Mouse (Mus musculus) stomach, postnatal 0 days (tissue): ENCODE measurements at regions not wholly inside any gene's neighbourhood (a gene's known extent, or its start where the extent isn't known, plus 50 kb on each side); places are given as distances from the start of the nearest gene placed in this dataset.

Experiments
- ATAC-seq: fragments of 200-750 bp; cut with Nextera tagmentation; 2 replicates; pipeline ENCODE4 v1.8.0; 2017; ENCODE audit not compliant: low FRiP score, low TSS enrichment
- DNase-seq: peaks from one replicate; pipeline ENCODE4 v3.0.0-alpha.2; 2016; ENCODE audit warnings: low spot score
- H3K27ac ChIP-seq: fragments of 300-500 bp; sonication (generic); replicated peaks from 2 replicates; pipeline ENCODE4 v1.5.1; 2014; ENCODE audit warnings: mild to moderate bottlenecking, control low read depth
- H3K27me3 ChIP-seq: fragments of 300-500 bp; sonication (generic); 2 replicates; pipeline ENCODE4 v1.6.1; 2014; ENCODE audit warnings: low read length; ENCODE audit not compliant: control insufficient read depth, insufficient read depth
- H3K36me3 ChIP-seq: fragments of 300-500 bp; sonication (generic); 2 replicates; pipeline ENCODE4 v1.6.1; 2014; ENCODE audit warnings: low read length, mixed read lengths; ENCODE audit not compliant: control insufficient read depth, insufficient read depth
- H3K4me1 ChIP-seq: fragments of 300-500 bp; sonication (generic); replicated peaks from 2 replicates; pipeline ENCODE4 v1.6.1; 2014; ENCODE audit warnings: antibody characterized with exemption; ENCODE audit not compliant: control insufficient read depth, insufficient read depth
- H3K4me2 ChIP-seq: fragments of 300-500 bp; sonication (generic); replicated peaks from 2 replicates; pipeline ENCODE4 v1.6.1; 2014; ENCODE audit warnings: low read depth, mild to moderate bottlenecking, control low read depth, moderate library complexity
- H3K4me3 ChIP-seq: fragments of 300-500 bp; sonication (generic); 2 replicates; pipeline ENCODE4 v1.5.1; 2014; ENCODE audit warnings: low read depth, low read length, control low read depth
- H3K9ac ChIP-seq: fragments of 300-500 bp; sonication (generic); 2 replicates; pipeline ENCODE4 v1.6.1; 2014; ENCODE audit warnings: mild to moderate bottlenecking, low read length, control low read depth, mixed read lengths
- H3K9me3 ChIP-seq: fragments of 300-500 bp; sonication (generic); 2 replicates; pipeline ENCODE4 v1.6.1; 2016; ENCODE audit warnings: low read length; ENCODE audit not compliant: control insufficient read depth
- CTCF ChIP-seq: IDR thresholded peaks from 2 replicates; pipeline ENCODE4 v1.5.1; 2016; ENCODE audit warnings: antibody characterized with exemption, low read depth, mild to moderate bottlenecking, moderate library complexity
- EP300 ChIP-seq: optimal IDR thresholded peaks from 2 replicates; pipeline ENCODE3; 2016; ENCODE audit warnings: antibody characterized with exemption
- WGBS: fragments of 180-500 bp; shearing (Covaris S2); extraction: QIAGEN DNeasy Blood & Tissue Kit; methylation state at CpG from one replicate; pipeline ENCODE4 v1.1.7; 2014; 5-methylcytosine and 5-hydroxymethylcytosine counted together

DNA sequence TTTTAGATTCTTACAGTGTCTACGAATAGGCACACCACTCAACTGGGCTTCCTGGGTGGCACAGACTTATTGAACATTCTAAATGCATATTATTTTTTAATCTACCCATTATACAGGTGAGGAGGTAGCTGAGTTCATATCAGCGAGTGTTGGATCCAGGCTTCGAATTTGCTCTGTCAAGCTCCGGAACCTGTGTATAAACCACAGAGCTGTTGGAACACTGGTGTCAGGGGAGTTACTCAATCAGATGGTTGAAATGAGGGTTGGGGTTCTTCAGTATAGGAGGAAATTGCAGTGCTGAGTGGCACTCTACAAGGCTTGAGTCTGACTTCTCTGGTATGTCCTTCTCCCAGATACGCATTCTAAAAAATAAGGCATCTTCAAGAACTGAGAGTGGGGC is 263.1 kb downstream of the Maf start:
- no peaks in the 10 kb centered on the region for H3K4me1 ChIP-seq
- H3K4me2 ChIP-seq = no peak overlapping the region
- H3K4me3 ChIP-seq = no peak overlapping the region
- no peaks in the 10 kb centered on the region for H3K36me3 ChIP-seq
- no peaks in the 10 kb centered on the region for H3K27me3 ChIP-seq
- no peak for DNase-seq
- H3K27ac ChIP-seq = no peak overlapping the region
- no peaks in the 10 kb centered on the region for H3K9me3 ChIP-seq
- no peak for TF ChIP-seq EP300
- no peak overlapping the region for H3K9ac ChIP-seq
- ATAC-seq = no peak
- 92% methylated on average over 5 of the region's 5 CpGs for WGBS

DNA sequence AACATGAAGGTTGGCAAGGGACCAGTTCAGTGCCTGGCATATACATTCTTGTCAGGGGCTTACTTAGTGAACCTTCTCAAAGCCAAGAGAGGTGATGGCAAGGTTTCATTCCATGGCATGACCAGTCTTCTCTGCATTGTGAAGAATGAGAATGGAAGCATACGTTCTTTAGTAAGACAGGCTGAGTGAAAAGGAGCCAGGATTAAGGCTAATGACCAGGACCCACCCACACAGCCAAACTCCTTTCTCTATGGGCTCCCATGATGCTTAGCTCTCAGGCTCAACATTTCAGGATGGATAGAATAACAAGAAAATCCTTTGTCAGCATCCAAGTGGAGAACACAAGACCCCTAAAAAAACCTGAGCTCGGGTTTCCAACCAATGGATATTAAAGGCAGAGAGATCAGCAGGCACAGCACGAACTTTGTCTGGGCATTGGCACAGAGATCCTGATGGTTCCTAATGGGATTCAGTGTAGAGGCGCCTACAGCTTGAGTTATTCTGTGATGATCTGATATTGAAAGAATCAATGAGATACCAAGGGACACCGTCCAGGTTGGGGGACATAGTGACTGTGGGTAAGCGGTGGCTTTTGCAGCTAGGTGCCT is 265.5 kb downstream of the Maf start:
- H3K27me3 ChIP-seq = no peaks in the 10 kb centered on the region
- WGBS = 87% methylated on average over 6 of the region's 6 CpGs
- no peak for TF ChIP-seq CTCF
- TF ChIP-seq EP300 = no peak
- no peak overlapping the region for H3K27ac ChIP-seq
- ATAC-seq (no peak), DNase-seq (no peak)
- no peak overlapping the region for H3K4me2 ChIP-seq
- H3K4me1 ChIP-seq = no peaks in the 10 kb centered on the region
- H3K9ac ChIP-seq = no peak overlapping the region
- H3K36me3 ChIP-seq = no peaks in the 10 kb centered on the region
- no peak overlapping the region for H3K4me3 ChIP-seq
- no peaks in the 10 kb centered on the region for H3K9me3 ChIP-seq

DNA sequence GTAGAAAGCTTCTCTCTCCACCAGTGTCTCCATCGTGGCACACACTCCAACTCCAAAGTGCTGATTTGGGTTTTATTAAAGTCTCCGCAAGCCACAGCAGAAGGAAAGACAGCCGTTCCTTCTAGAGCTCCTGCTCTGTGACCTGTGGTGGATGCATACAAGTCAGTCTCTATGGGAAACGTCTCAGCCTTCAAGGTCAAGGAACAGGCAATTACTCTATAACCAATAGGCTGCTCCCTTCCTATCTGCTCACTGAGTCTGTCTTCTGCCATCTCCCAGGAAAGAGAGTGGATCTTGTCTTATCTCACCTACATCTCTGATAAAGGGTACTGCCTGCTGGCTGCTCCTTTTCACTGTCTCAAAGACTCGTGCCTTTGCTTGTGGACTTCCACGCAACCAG is 266.3 kb downstream of the Maf start:
- no peak overlapping the region for H3K27ac ChIP-seq
- H3K4me3 ChIP-seq = no peak overlapping the region
- no peaks in the 10 kb centered on the region for H3K9me3 ChIP-seq
- H3K9ac ChIP-seq = no peak overlapping the region
- H3K36me3 ChIP-seq = no peaks in the 10 kb centered on the region
- TF ChIP-seq CTCF = no peak
- no peak for TF ChIP-seq EP300
- DNase-seq (no peak), ATAC-seq (no peak)
- H3K27me3 ChIP-seq = no peaks in the 10 kb centered on the region
- H3K4me1 ChIP-seq = no peaks in the 10 kb centered on the region
- 57% methylated on average over 6 of the region's 6 CpGs for whole genome bisulfite sequencing
- no peak overlapping the region for H3K4me2 ChIP-seq

DNA sequence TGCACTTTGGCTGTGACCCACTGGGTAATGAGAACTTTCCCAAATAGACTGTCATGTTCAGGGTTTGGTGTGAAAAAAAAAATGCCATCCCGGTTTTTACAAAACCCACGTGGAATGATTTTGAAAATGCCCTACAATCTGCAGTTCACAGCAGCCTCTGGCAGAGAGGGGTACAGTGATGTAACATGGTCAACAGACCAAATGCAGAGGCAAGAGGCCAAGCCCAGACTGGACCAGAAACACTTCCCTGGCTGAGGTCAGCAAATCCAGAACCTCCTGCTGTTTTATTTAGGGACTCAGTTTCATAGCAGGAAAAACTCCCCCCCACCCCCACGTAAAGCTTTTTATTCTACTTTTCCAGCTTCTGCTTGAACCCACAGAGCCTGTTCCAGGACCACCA is 267.4 kb downstream of the Maf start:
- H3K9ac ChIP-seq = no peak overlapping the region
- H3K4me1 ChIP-seq = no peaks in the 10 kb centered on the region
- no peaks in the 10 kb centered on the region for H3K9me3 ChIP-seq
- no peak overlapping the region for H3K4me2 ChIP-seq
- H3K27ac ChIP-seq = no peak overlapping the region
- H3K27me3 ChIP-seq = no peaks in the 10 kb centered on the region
- H3K4me3 ChIP-seq = no peak overlapping the region
- no peaks in the 10 kb centered on the region for H3K36me3 ChIP-seq
- 77% methylated on average over 3 of the region's 3 CpGs for WGBS
- TF ChIP-seq CTCF (no peak), EP300 (no peak)
- no peak for ATAC-seq
- no peak for DNase-seq

DNA sequence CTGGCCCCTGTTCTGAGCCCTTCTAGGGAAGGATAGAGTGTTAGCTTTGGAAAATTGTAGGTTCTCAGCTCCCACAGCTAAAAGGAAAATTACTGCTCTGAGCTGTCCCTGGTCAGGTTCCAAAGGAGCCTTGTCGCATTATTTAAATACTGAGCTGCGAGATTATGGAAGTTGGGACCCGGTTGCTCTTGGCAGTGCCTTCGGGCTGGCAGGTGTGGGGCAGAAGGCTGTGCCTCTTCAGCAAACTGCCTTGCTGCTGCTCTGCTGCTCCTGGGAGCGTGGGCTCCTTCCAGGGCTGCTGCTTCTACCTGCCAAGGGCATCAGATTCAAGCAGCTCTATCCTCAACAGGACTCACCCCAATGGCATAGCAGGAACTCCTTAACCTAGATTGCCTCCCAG is 268.1 kb downstream of the Maf start:
- Histone ChIP-seq H3K27me3 (no peaks in the 10 kb centered on the region), H3K4me2 (no peak overlapping the region), H3K4me3 (no peak overlapping the region), H3K27ac (no peak overlapping the region), H3K36me3 (no peaks in the 10 kb centered on the region), H3K9ac (no peak overlapping the region), H3K4me1 (no peaks in the 10 kb centered on the region), H3K9me3 (no peaks in the 10 kb centered on the region)
- WGBS = 52% methylated on average over 5 of the region's 5 CpGs
- TF ChIP-seq CTCF (no peak), EP300 (no peak)
- ATAC-seq (no peak), DNase-seq (no peak)

DNA sequence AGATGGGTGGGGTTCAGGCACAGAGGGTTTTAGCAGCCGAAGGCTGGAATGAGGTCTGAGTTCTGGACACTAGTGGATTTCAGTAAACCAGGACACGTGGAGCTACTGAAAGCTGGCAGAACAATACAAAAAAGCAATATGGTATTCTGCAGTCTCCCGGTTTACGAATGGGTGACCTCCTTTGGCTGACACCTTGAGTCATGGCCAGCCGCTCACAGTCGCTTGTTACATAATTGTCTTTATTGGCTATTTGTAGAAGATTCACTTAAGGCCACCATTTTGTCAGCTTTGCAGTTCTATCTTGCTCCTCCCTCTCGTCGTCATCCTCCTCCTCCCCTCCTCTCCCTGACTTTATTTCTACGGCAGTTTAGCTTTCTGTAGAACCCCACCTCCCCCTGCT is 269.6 kb downstream of the Maf start:
- no peak for DNase-seq
- TF ChIP-seq EP300 = no peak
- no peak for TF ChIP-seq CTCF
- no peak overlapping the region for H3K4me3 ChIP-seq
- H3K4me1 ChIP-seq = no peaks in the 10 kb centered on the region
- no peak overlapping the region for H3K27ac ChIP-seq
- no peaks in the 10 kb centered on the region for H3K36me3 ChIP-seq
- 89% methylated on average over 9 of the region's 9 CpGs for WGBS
- ATAC-seq = no peak
- H3K9me3 ChIP-seq = no peaks in the 10 kb centered on the region
- H3K27me3 ChIP-seq = no peaks in the 10 kb centered on the region
- H3K9ac ChIP-seq = no peak overlapping the region
- no peak overlapping the region for H3K4me2 ChIP-seq
